Comparison of ENCODE assay signal across 8 mouse cellular contexts in genomic region chr8:126536132-126536927, GRCm38 (mm10). TPM values are rescaled to one million over a fixed set of nuclear protein-coding genes. Genes with fewer than 3 reads are reported as not detected.
DNase-seq lines count a peak whose midpoint lies in the region; ATAC-seq and TF ChIP-seq lines count a peak whose summit lies in the region.

No protein-coding gene starts in this region.

- no peak for TF ChIP-seq POLR2A in brain, embryonic 14.5 days (IDR thresholded peaks at IDR 0.05; ENCODE audit: borderline replicate concordance, extremely low read depth, insufficient read depth, insufficient read length, poor library complexity, severe bottlenecking)

- peak; percentile 9; the same call in 1 of the 2 replicates for ATAC-seq in hindbrain, embryonic 12.5 days (ENCODE audit: low FRiP score)
- ATAC-seq in limb, embryonic 15.5 days (ENCODE audit: insufficient number of reproducible peaks, low FRiP score, low TSS enrichment, low read depth), result no peak
- peak; percentile 30; the same call in 1 of the 2 replicates for ATAC-seq in neural tube, embryonic 12.5 days (ENCODE audit: low FRiP score, low read depth)
- ATAC-seq in cerebellum, adult (ENCODE audit: insufficient number of reproducible peaks, low FRiP score, low TSS enrichment), result no peak
- no peak for ATAC-seq in erythroid progenitor cell, adult 5-6 weeks (replicated peaks; ENCODE audit: low FRiP score, poor library complexity, severe bottlenecking)

- 27% methylated on average over 11 of the region's 11 CpGs for WGBS in hindbrain, embryonic 12.5 days
- 16% methylated on average over 11 of the region's 11 CpGs for WGBS in limb, embryonic 15.5 days
- WGBS in neural tube, embryonic 12.5 days, result 17% methylated on average over 11 of the region's 11 CpGs

- 0 out of 2 replicates have a peak overlapping the region, but pooled peaks have one; percentile 3 for H3K4me2 ChIP-seq in hindbrain, embryonic 12.5 days (replicated peaks)
- H3K4me2 ChIP-seq in limb, embryonic 15.5 days, result no peak overlapping the region
- H3K4me2 ChIP-seq in neural tube, embryonic 12.5 days (replicated peaks), result peak overlapping the region; percentile 30

- no peaks in the 10 kb centered on the region for H3K9me3 ChIP-seq in hindbrain, embryonic 12.5 days (replicated peaks)
- no peaks in the 10 kb centered on the region for H3K9me3 ChIP-seq in limb, embryonic 15.5 days
- no peaks in the 10 kb centered on the region for H3K9me3 ChIP-seq in neural tube, embryonic 12.5 days

- peaks cover 51% of the 10 kb centered on the region for H3K4me1 ChIP-seq in hindbrain, embryonic 12.5 days
- H3K4me1 ChIP-seq in limb, embryonic 15.5 days, result peaks cover 49% of the 10 kb centered on the region
- peaks cover 45% of the 10 kb centered on the region for H3K4me1 ChIP-seq in neural tube, embryonic 12.5 days

- H3K27ac ChIP-seq in hindbrain, embryonic 12.5 days, result peak overlapping the region; percentile 93
- H3K27ac ChIP-seq in limb, embryonic 15.5 days, result peak overlapping the region; percentile 88
- peak overlapping the region; percentile 77 for H3K27ac ChIP-seq in neural tube, embryonic 12.5 days

- peak; percentile 50 for DNase-seq in cerebellum, adult 11-12 months
- no peak for DNase-seq in cerebellum, adult 8-10 months
- DNase-seq in brain, embryonic 14.5 days (ENCODE audit: low read depth), result peak; percentile 77

- no peaks in the 10 kb centered on the region for H3K36me3 ChIP-seq in hindbrain, embryonic 12.5 days
- H3K36me3 ChIP-seq in limb, embryonic 15.5 days, result no peaks in the 10 kb centered on the region
- H3K36me3 ChIP-seq in neural tube, embryonic 12.5 days, result no peaks in the 10 kb centered on the region

- no peak overlapping the region for H3K4me3 ChIP-seq in hindbrain, embryonic 12.5 days
- no peak overlapping the region for H3K4me3 ChIP-seq in limb, embryonic 15.5 days
- no peak overlapping the region for H3K4me3 ChIP-seq in neural tube, embryonic 12.5 days

- TF ChIP-seq CTCF in brain, embryonic 14.5 days (IDR thresholded peaks at IDR 0.05; ENCODE audit: borderline replicate concordance, extremely low read depth, insufficient read depth, insufficient read length), result no peak

- no peaks in the 10 kb centered on the region for H3K27me3 ChIP-seq in hindbrain, embryonic 12.5 days
- no peaks in the 10 kb centered on the region for H3K27me3 ChIP-seq in limb, embryonic 15.5 days
- H3K27me3 ChIP-seq in neural tube, embryonic 12.5 days (replicated peaks), result no peaks in the 10 kb centered on the region

- H3K9ac ChIP-seq in hindbrain, embryonic 12.5 days, result no peak overlapping the region; the same call in 1 of the 2 replicates
- no peak overlapping the region for H3K9ac ChIP-seq in limb, embryonic 15.5 days
- H3K9ac ChIP-seq in neural tube, embryonic 12.5 days, result no peak overlapping the region

RNA-seq across cellular contexts. Expression of gene Irf2bp2, which starts 57.5 kb away (rescaled TPM):
- 37.3 and 39.6 TPM in 2 replicates for polyA plus RNA-seq in brain, embryonic 14.5 days (2012; rRNA removed)
- polyA plus RNA-seq in hindbrain, embryonic 12.5 days (2016; fragmentation: Nextera tagmentation; extraction: Ambion mirVana), result 8.8 and 9.6 TPM in 2 replicates
- polyA plus RNA-seq in limb, embryonic 15.5 days (2015; fragmentation: Nextera tagmentation; extraction: Ambion mirVana), result 11.0 and 12.8 TPM in 2 replicates
- polyA plus RNA-seq in neural tube, embryonic 12.5 days (2016; fragmentation: Nextera tagmentation; extraction: Ambion mirVana), result 8.5 and 9.5 TPM in 2 replicates
- total RNA-seq in erythroid progenitor cell, adult 5-6 weeks (2015; ENCODE audit: low replicate concordance), result 19.8 and 24.7 TPM in 2 replicates
- total RNA-seq in erythroid progenitor cell, adult 5-6 weeks (2017; ENCODE audit: low replicate concordance), result 8.8 and 18.0 TPM in 2 replicates

Comparison
In these comparisons a context has a peak if more than half of its experiments do, and no peak if none do; other contexts are left out.
1. ATAC-seq: peak in hindbrain, embryonic 12.5 days (single experiment) and neural tube, embryonic 12.5 days (single experiment); none in limb, embryonic 15.5 days (single experiment), cerebellum, adult (single experiment) and erythroid progenitor cell, adult 5-6 weeks (single experiment).
2. Peak in every context shown above with its lines, with median percentiles within 50 percentile points of each other: H3K27ac ChIP-seq.